Mouse (Mus musculus): Measurements from ENCODE around the gene Olfr157. TPM values are rescaled to one million over a fixed set of nuclear protein-coding genes. Genes with fewer than 3 reads are reported as not detected.
A peak's percentile ranks its signal among the peaks of the same experiment; 100 is the strongest.

The Olfr157 gene
- not detected in 2 replicates for polyA plus RNA-seq (2014; fragmentation: Nextera tagmentation; extraction: Ambion mirVana)

- H3K4me3 ChIP-seq (ENCODE audit: low read depth, low read length): no peak within 1 kb of the TSS
- H3K27me3 ChIP-seq (ENCODE audit: control insufficient read depth, insufficient read depth, low read length): no peaks in the 10 kb centered on the region
- no peaks in the 10 kb centered on the region for H3K4me1 ChIP-seq (ENCODE audit: control insufficient read depth, insufficient read depth, low read length)
- H3K4me2 ChIP-seq: no peak within 1 kb of the TSS
- DNase-seq (ENCODE audit: low spot score, missing footprints) (no peak), ATAC-seq (ENCODE audit: low FRiP score) (no peak)
- no peaks in the 10 kb centered on the region for H3K9me3 ChIP-seq (ENCODE audit: control insufficient read depth, low read length)
- no peaks in the 10 kb centered on the region for H3K36me3 ChIP-seq (ENCODE audit: control insufficient read depth, insufficient read depth, low read length)
- H3K9ac ChIP-seq (ENCODE audit: low read length): no peak within 1 kb of the TSS
- H3K27ac ChIP-seq (ENCODE audit: low read depth, low read length): no peak within 1 kb of the TSS
- WGBS: 78% methylated on average over 1 of the region's 1 CpGs
These were observed at the start of gene Olfr157 for GRCm38 (mm10) chr4:43840101-43840500. Olfr157 (minus strand) TSS chr4:43840201.

DNA sequence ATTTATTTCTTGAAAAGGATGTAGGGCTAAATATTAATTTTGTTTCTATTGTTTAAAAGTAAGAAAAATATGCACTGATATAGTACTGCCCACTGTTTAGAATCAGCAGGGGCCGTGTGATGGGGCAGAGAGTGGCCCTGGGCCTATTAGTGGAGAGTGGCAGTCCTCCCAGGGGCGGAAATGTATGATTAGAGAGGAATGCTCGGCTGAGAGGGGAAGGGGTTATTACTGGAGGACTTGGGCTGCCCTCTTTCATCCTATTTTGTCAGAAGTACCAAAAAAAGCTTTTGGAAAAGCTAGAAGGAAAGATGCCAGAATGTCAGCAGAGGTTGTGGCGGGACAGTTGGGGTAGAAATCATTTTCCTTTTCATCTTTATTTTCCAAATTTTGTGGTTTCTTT, 44.2 kb upstream of the Olfr157 start:
- Histone ChIP-seq H3K27ac (ENCODE audit: low read depth, low read length) (no peak overlapping the region), H3K4me2 (no peak overlapping the region), H3K4me1 (ENCODE audit: control insufficient read depth, insufficient read depth, low read length) (peaks cover 6% of the 10 kb centered on the region; the same call in 1 of the 2 replicates), H3K36me3 (ENCODE audit: control insufficient read depth, insufficient read depth, low read length) (no peaks in the 10 kb centered on the region), H3K27me3 (ENCODE audit: control insufficient read depth, insufficient read depth, low read length) (no peaks in the 10 kb centered on the region), H3K9me3 (ENCODE audit: control insufficient read depth, low read length) (no peaks in the 10 kb centered on the region), H3K4me3 (ENCODE audit: low read depth, low read length) (no peak overlapping the region), H3K9ac (ENCODE audit: low read length) (no peak overlapping the region)
- no peak for ATAC-seq (ENCODE audit: low FRiP score)
- WGBS: 39% methylated on average over 4 of the region's 4 CpGs
- no peak for DNase-seq (ENCODE audit: low spot score, missing footprints)

GRCm38 (mm10) chr4:43879566-43879965, 39.6 kb upstream of the Olfr157 start:
- Histone ChIP-seq H3K9ac (ENCODE audit: low read length) (no peak overlapping the region), H3K27me3 (ENCODE audit: control insufficient read depth, insufficient read depth, low read length) (no peaks in the 10 kb centered on the region), H3K4me3 (ENCODE audit: low read depth, low read length) (no peak overlapping the region), H3K4me1 (ENCODE audit: control insufficient read depth, insufficient read depth, low read length) (peaks cover 23% of the 10 kb centered on the region; the same call in 1 of the 2 replicates), H3K36me3 (ENCODE audit: control insufficient read depth, insufficient read depth, low read length) (no peaks in the 10 kb centered on the region), H3K9me3 (ENCODE audit: control insufficient read depth, low read length) (no peaks in the 10 kb centered on the region), H3K27ac (ENCODE audit: low read depth, low read length) (no peak overlapping the region), H3K4me2 (no peak overlapping the region)
- WGBS: 79% methylated on average over 6 of the region's 6 CpGs
- no peak for DNase-seq (ENCODE audit: low spot score, missing footprints)
- ATAC-seq (ENCODE audit: low FRiP score): no peak

DNA sequence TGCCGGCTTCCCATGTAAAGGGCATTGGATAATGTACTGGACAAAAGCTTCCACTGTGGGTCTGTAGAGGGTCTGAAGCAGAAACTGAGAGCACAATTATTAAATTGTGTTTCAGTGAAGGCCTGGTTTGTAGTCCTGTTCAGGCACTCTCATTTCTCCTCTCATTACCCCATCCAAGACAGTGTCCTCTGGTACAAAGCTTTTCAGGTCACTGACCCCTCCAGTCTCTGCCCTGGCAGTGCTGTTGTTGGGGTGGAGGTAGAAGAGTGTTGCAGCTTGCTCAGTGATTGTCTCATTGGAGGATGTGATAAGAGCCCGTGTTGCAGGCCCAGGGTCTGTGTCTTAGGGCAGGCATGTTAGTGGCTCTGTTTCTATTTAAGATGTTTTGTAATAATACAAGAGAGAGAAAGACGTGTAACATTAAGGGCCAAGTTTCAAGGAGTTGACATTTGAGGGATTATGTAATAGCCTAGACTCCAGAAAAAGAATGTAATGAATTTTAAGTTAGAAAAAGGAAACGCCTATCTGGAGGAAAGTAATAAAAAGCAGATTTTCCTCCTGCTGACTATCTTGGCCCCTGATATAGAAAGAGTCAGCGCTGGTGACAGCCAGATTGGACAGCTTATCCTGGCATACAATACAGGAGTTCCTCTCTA, 38.2 kb upstream of the Olfr157 start:
- Histone ChIP-seq H3K27ac (ENCODE audit: low read depth, low read length) (no peak overlapping the region), H3K9ac (ENCODE audit: low read length) (no peak overlapping the region), H3K36me3 (ENCODE audit: control insufficient read depth, insufficient read depth, low read length) (no peaks in the 10 kb centered on the region), H3K4me3 (ENCODE audit: low read depth, low read length) (no peak overlapping the region), H3K27me3 (ENCODE audit: control insufficient read depth, insufficient read depth, low read length) (no peaks in the 10 kb centered on the region), H3K9me3 (ENCODE audit: control insufficient read depth, low read length) (no peaks in the 10 kb centered on the region), H3K4me1 (ENCODE audit: control insufficient read depth, insufficient read depth, low read length) (peaks cover 20% of the 10 kb centered on the region; the same call in 1 of the 2 replicates), H3K4me2 (no peak overlapping the region)
- ATAC-seq (ENCODE audit: low FRiP score) (no peak), DNase-seq (ENCODE audit: low spot score, missing footprints) (no peak)
- WGBS: 21% methylated on average over 5 of the region's 5 CpGs

DNA sequence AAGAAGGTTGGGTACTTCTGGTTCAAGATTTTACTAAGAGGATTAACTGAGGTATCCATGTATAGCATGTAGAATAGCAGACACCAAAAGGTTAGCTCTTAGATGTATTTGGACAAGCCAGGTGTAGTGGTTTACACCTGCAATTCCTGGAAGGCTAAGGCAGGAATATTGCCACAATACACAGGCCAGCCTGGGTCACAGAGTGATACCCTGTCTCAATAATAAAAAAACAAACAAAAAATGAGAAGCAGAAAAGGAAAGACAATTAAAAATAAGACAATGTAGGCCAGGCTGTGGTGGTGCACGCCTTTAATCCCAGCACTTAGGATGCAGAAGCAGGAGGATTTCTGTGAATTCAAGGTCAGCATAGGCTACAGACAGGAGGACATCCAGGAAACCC, 37.2 kb upstream of the Olfr157 start:
- no peak for ATAC-seq (ENCODE audit: low FRiP score)
- H3K4me3 ChIP-seq (ENCODE audit: low read depth, low read length): no peak overlapping the region

DNA sequence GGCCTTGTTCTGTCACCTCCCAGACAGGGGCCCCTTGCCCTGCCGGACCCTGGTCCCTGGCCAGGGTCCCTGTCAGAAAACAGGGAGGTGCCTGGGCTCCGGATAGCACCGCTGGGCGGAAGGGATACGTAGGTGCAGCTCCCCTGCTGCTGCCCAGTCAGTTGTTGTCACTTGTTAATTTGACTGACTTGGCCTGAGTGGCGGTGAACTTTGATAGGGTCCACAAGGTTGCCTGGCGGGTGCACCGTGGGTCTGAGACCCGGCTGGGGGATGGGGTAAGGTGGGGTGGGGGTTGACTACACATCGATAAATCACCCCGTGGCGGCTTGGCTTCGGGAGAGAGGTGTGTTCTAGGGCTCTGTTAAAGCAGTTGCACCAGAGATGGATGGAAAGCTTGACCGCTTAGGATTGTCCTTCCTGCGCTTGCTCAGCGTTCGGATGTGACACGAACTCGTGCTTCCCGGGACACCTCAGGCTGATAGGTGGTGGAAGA, 36.0 kb upstream of the Olfr157 start:
- H3K4me2 ChIP-seq: peak overlapping the region; percentile 95
- no peaks in the 10 kb centered on the region for H3K27me3 ChIP-seq (ENCODE audit: control insufficient read depth, insufficient read depth, low read length)
- no peaks in the 10 kb centered on the region for H3K9me3 ChIP-seq (ENCODE audit: control insufficient read depth, low read length)
- under 1% methylated on average over 20 of the region's 20 CpGs for WGBS
- peak overlapping the region; percentile 90 for H3K9ac ChIP-seq (ENCODE audit: low read length)
- peaks cover 20% of the 10 kb centered on the region; the same call in 1 of the 2 replicates for H3K4me1 ChIP-seq (ENCODE audit: control insufficient read depth, insufficient read depth, low read length)
- peak; percentile 94 for DNase-seq (ENCODE audit: low spot score, missing footprints)
- H3K36me3 ChIP-seq (ENCODE audit: control insufficient read depth, insufficient read depth, low read length): no peaks in the 10 kb centered on the region
- H3K27ac ChIP-seq (ENCODE audit: low read depth, low read length): no peak overlapping the region
- ATAC-seq (ENCODE audit: low FRiP score): peak; percentile 65; the same call in 1 of the 2 replicates
- peak overlapping the region; percentile 89 for H3K4me3 ChIP-seq (ENCODE audit: low read depth, low read length)

More for the DNA sequence above, 37.2 kb upstream of the Olfr157 start:
- Histone ChIP-seq H3K36me3 (ENCODE audit: control insufficient read depth, insufficient read depth, low read length) (no peaks in the 10 kb centered on the region), H3K9ac (ENCODE audit: low read length) (no peak overlapping the region), H3K9me3 (ENCODE audit: control insufficient read depth, low read length) (no peaks in the 10 kb centered on the region), H3K27me3 (ENCODE audit: control insufficient read depth, insufficient read depth, low read length) (no peaks in the 10 kb centered on the region), H3K4me2 (no peak overlapping the region), H3K27ac (ENCODE audit: low read depth, low read length) (no peak overlapping the region), H3K4me1 (ENCODE audit: control insufficient read depth, insufficient read depth, low read length) (peaks cover 20% of the 10 kb centered on the region; the same call in 1 of the 2 replicates)
- DNase-seq (ENCODE audit: low spot score, missing footprints): peak; percentile 69
- 100% methylated on average over 1 of the region's 1 CpGs for WGBS

DNA sequence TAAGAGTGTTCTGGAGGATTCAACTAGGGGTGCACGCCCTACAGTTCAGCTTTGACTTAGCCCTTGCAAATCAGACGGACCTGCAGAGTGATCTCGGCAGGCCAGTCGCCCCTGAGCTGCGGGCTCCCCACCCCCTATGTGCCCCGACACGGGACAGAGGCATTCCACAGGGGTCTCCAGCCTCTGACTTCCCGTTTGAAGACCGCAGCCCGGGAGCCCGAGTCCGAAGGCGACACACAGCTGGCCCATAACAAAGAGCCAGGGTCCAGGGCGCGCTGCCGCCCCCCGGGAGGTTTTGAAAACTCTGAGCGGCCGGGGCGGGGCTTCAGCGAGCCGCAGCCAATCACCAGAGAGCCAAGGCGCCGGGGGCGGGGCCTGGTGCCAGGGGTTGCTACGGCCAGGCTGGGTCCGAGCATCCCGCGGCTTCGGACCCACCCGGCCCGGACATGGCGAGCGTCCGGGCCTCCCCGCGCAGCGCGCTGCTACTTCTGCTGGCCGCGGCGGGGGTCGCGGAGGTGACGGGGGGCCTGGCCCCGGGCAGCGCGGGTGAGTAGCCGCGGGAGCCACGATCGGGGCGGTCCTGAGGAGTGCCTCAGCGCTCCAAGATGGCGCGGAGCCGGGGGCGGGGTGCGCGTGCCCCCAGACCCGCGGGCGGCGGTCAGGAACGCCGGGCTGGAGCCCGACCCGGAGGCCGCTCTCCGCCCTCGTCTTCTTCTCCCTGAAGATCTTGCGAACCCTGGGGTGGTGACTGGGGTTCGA, 35.3 kb upstream of the Olfr157 start, which contains the start of gene Reck:
Reck (plus strand) TSS at position 371 of the 759 bp plus-strand sequence.
- ATAC-seq (ENCODE audit: low FRiP score): peak; percentile 95
- H3K4me3 ChIP-seq (ENCODE audit: low read depth, low read length): peak within 1 kb of the TSS; percentile 89

DNA sequence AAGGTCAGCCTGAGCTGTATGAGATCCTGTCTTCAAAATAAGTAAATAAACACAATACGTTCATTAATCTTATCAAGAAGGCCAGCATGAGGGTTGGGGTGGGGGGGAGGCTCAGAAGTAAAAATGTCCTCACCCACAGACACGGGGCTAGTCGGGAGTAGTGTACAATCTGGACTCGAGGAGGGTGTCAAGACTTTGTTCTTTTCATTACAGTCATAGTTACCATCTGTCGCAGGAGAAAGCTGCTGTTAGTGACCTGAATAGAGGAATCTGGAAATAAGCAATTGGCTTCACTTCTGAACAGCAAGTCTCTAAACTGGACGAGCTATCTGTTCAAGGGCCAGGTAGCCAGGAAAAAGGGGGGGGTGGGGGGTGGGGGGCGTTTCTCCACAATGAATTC, 34.5 kb upstream of the Olfr157 start:
- 63% methylated on average over 7 of the region's 7 CpGs for WGBS
- peaks cover 20% of the 10 kb centered on the region; the same call in 1 of the 2 replicates for H3K4me1 ChIP-seq (ENCODE audit: control insufficient read depth, insufficient read depth, low read length)
- H3K4me3 ChIP-seq (ENCODE audit: low read depth, low read length): peak overlapping the region; percentile 89
- H3K9ac ChIP-seq (ENCODE audit: low read length): peak overlapping the region; percentile 90
- DNase-seq (ENCODE audit: low spot score, missing footprints) (no peak), ATAC-seq (ENCODE audit: low FRiP score) (no peak)
- peak overlapping the region; percentile 95 for H3K4me2 ChIP-seq
- H3K36me3 ChIP-seq (ENCODE audit: control insufficient read depth, insufficient read depth, low read length): no peaks in the 10 kb centered on the region
- H3K27ac ChIP-seq (ENCODE audit: low read depth, low read length): no peak overlapping the region
- no peaks in the 10 kb centered on the region for H3K9me3 ChIP-seq (ENCODE audit: control insufficient read depth, low read length)
- no peaks in the 10 kb centered on the region for H3K27me3 ChIP-seq (ENCODE audit: control insufficient read depth, insufficient read depth, low read length)

More for the DNA sequence above, 35.3 kb upstream of the Olfr157 start, which contains the start of gene Reck:
- Histone ChIP-seq H3K27ac (ENCODE audit: low read depth, low read length) (peak within 1 kb of the TSS; percentile 16; the same call in 1 of the 2 replicates), H3K36me3 (ENCODE audit: control insufficient read depth, insufficient read depth, low read length) (no peaks in the 10 kb centered on the region), H3K4me2 (peak within 1 kb of the TSS; percentile 95), H3K27me3 (ENCODE audit: control insufficient read depth, insufficient read depth, low read length) (no peaks in the 10 kb centered on the region), H3K9ac (ENCODE audit: low read length) (peak within 1 kb of the TSS; percentile 90), H3K4me1 (ENCODE audit: control insufficient read depth, insufficient read depth, low read length) (peaks cover 20% of the 10 kb centered on the region; the same call in 1 of the 2 replicates), H3K9me3 (ENCODE audit: control insufficient read depth, low read length) (no peaks in the 10 kb centered on the region)
- DNase-seq (ENCODE audit: low spot score, missing footprints): peak; percentile 99
- WGBS: under 1% methylated on average over 64 of the region's 73 CpGs

GRCm38 (mm10) chr4:43869821-43870220, 29.8 kb upstream of the Olfr157 start:
- Histone ChIP-seq H3K9ac (ENCODE audit: low read length) (no peak overlapping the region), H3K4me2 (no peak overlapping the region), H3K27me3 (ENCODE audit: control insufficient read depth, insufficient read depth, low read length) (no peaks in the 10 kb centered on the region), H3K4me3 (ENCODE audit: low read depth, low read length) (no peak overlapping the region), H3K36me3 (ENCODE audit: control insufficient read depth, insufficient read depth, low read length) (no peaks in the 10 kb centered on the region), H3K9me3 (ENCODE audit: control insufficient read depth, low read length) (no peaks in the 10 kb centered on the region), H3K27ac (ENCODE audit: low read depth, low read length) (no peak overlapping the region), H3K4me1 (ENCODE audit: control insufficient read depth, insufficient read depth, low read length) (0 out of 2 replicates have a peak, but pooled peaks cover 1% of the 10 kb centered on the region)
- 83% methylated on average over 10 of the region's 10 CpGs for WGBS
- no peak for ATAC-seq (ENCODE audit: low FRiP score)
- no peak for DNase-seq (ENCODE audit: low spot score, missing footprints)
